Mouse (Mus musculus): ENCODE measurements around the gene Tubb2a.
A peak's percentile ranks its signal among the peaks of the same experiment; 100 is the strongest.

Tubb2a gene

GRCm38 (mm10) chr13:34077492-34078271 lies at the start of gene Tubb2a:
Gene Tubb2a, minus strand, starts transcription at chr13:34078007.
- peak; percentile 56 for DNase-seq (ENCODE audit: low read depth, low spot score)

GRCm38 (mm10) chr13:34125711-34126110 lies 47.9 kb upstream of the Tubb2a start:
- no peak for DNase-seq (ENCODE audit: low read depth, low spot score)

- no peak for DNase-seq (ENCODE audit: low read depth, low spot score)
Measured at GRCm38 (mm10) chr13:34120536-34120935, 42.7 kb upstream of the Tubb2a start.

GRCm38 (mm10) chr13:34119406-34119805 lies 41.6 kb upstream of the Tubb2a start:
- no peak for DNase-seq (ENCODE audit: low read depth, low spot score)

- no peak for DNase-seq (ENCODE audit: low read depth, low spot score)
Measured at GRCm38 (mm10) chr13:34118816-34119215, 41.0 kb upstream of the Tubb2a start.

GRCm38 (mm10) chr13:34116508-34116907 lies 38.7 kb upstream of the Tubb2a start:
- no peak for DNase-seq (ENCODE audit: low read depth, low spot score)

GRCm38 (mm10) chr13:34114654-34115053 lies 36.8 kb upstream of the Tubb2a start:
- DNase-seq (ENCODE audit: low read depth, low spot score) = no peak

- DNase-seq (ENCODE audit: low read depth, low spot score) = no peak
Measured at GRCm38 (mm10) chr13:34113086-34113485, 35.3 kb upstream of the Tubb2a start.

GRCm38 (mm10) chr13:34112369-34113081 lies 34.7 kb upstream of the Tubb2a start:
- no peak for DNase-seq (ENCODE audit: low read depth, low spot score)

- no peak for DNase-seq (ENCODE audit: low read depth, low spot score)
Measured at GRCm38 (mm10) chr13:34111878-34112277, 34.1 kb upstream of the Tubb2a start.

GRCm38 (mm10) chr13:34111019-34111418 lies 33.2 kb upstream of the Tubb2a start:
- DNase-seq (ENCODE audit: low read depth, low spot score) = no peak

GRCm38 (mm10) chr13:34109677-34110058 lies 31.9 kb upstream of the Tubb2a start:
- DNase-seq (ENCODE audit: low read depth, low spot score) = peak; percentile 65

GRCm38 (mm10) chr13:34109035-34109676 lies 31.3 kb upstream of the Tubb2a start:
- DNase-seq (ENCODE audit: low read depth, low spot score) = no peak

- DNase-seq (ENCODE audit: low read depth, low spot score) = no peak
Measured at GRCm38 (mm10) chr13:34106999-34107398, 29.2 kb upstream of the Tubb2a start.

- DNase-seq (ENCODE audit: low read depth, low spot score) = no peak
Measured at GRCm38 (mm10) chr13:34106256-34106655, 28.4 kb upstream of the Tubb2a start.

- no peak for DNase-seq (ENCODE audit: low read depth, low spot score)
Measured at GRCm38 (mm10) chr13:34105364-34105763, 27.6 kb upstream of the Tubb2a start.

GRCm38 (mm10) chr13:34101908-34102307 lies 24.1 kb upstream of the Tubb2a start:
- no peak for DNase-seq (ENCODE audit: low read depth, low spot score)

- DNase-seq (ENCODE audit: low read depth, low spot score) = no peak
Measured at GRCm38 (mm10) chr13:34101247-34101646, 23.4 kb upstream of the Tubb2a start.

GRCm38 (mm10) chr13:34100733-34101132 lies 22.9 kb upstream of the Tubb2a start:
- no peak for DNase-seq (ENCODE audit: low read depth, low spot score)

GRCm38 (mm10) chr13:34097086-34097485 lies 19.3 kb upstream of the Tubb2a start:
- DNase-seq (ENCODE audit: low read depth, low spot score) = no peak

GRCm38 (mm10) chr13:34096455-34096854 lies 18.6 kb upstream of the Tubb2a start:
- no peak for DNase-seq (ENCODE audit: low read depth, low spot score)
